Mouse (Mus musculus): ENCODE results near the gene Ubac2.

Gene Ubac2

GRCm38 (mm10) chr14:121926901-121927300 is 48.5 kb downstream of the Ubac2 start:
- DNase-seq (ENCODE audit: low spot score), result no peak

GRCm38 (mm10) chr14:121927451-121927850 is 49.0 kb downstream of the Ubac2 start:
- DNase-seq (ENCODE audit: low spot score), result no peak

GRCm38 (mm10) chr14:121928375-121929137 is 50.1 kb downstream of the Ubac2 start:
- peak; percentile 80 for DNase-seq (ENCODE audit: low spot score)

GRCm38 (mm10) chr14:121929243-121929951 is 51.0 kb downstream of the Ubac2 start:
- no peak for DNase-seq (ENCODE audit: low spot score)

GRCm38 (mm10) chr14:121930731-121931383 is 52.4 kb downstream of the Ubac2 start:
- DNase-seq (ENCODE audit: low spot score), result no peak

GRCm38 (mm10) chr14:121931594-121931993 is 53.2 kb downstream of the Ubac2 start:
- DNase-seq (ENCODE audit: low spot score), result no peak

- no peak for DNase-seq (ENCODE audit: low spot score)
Observed at GRCm38 (mm10) chr14:121932180-121932579, 53.8 kb downstream of the Ubac2 start.

GRCm38 (mm10) chr14:121933906-121934596 is 55.6 kb downstream of the Ubac2 start:
- DNase-seq (ENCODE audit: low spot score), result no peak

- DNase-seq (ENCODE audit: low spot score), result no peak
Observed at GRCm38 (mm10) chr14:121934597-121934946, 56.2 kb downstream of the Ubac2 start.

- no peak for DNase-seq (ENCODE audit: low spot score)
Observed at GRCm38 (mm10) chr14:121936356-121936755, 57.9 kb downstream of the Ubac2 start.

- no peak for DNase-seq (ENCODE audit: low spot score)
Observed at GRCm38 (mm10) chr14:121936856-121937255, 58.4 kb downstream of the Ubac2 start.

- DNase-seq (ENCODE audit: low spot score), result no peak
Observed at GRCm38 (mm10) chr14:121937601-121938255, 59.3 kb downstream of the Ubac2 start.

- DNase-seq (ENCODE audit: low spot score), result no peak
Observed at GRCm38 (mm10) chr14:121938256-121939191, 60.1 kb downstream of the Ubac2 start.

GRCm38 (mm10) chr14:121939582-121939981 is 61.2 kb downstream of the Ubac2 start:
- DNase-seq (ENCODE audit: low spot score), result no peak

- no peak for DNase-seq (ENCODE audit: low spot score)
Observed at GRCm38 (mm10) chr14:121946131-121946530, 67.7 kb downstream of the Ubac2 start.

GRCm38 (mm10) chr14:121946728-121947127 is 68.3 kb downstream of the Ubac2 start:
- no peak for DNase-seq (ENCODE audit: low spot score)

- DNase-seq (ENCODE audit: low spot score), result no peak
Observed at GRCm38 (mm10) chr14:121947201-121947760, 68.9 kb downstream of the Ubac2 start.

- DNase-seq (ENCODE audit: low spot score), result no peak
Observed at GRCm38 (mm10) chr14:121947966-121948365, 69.5 kb downstream of the Ubac2 start.

GRCm38 (mm10) chr14:121949436-121949835 is 71.0 kb downstream of the Ubac2 start:
- DNase-seq (ENCODE audit: low spot score), result no peak

- DNase-seq (ENCODE audit: low spot score), result no peak
Observed at GRCm38 (mm10) chr14:121949897-121950296, 71.5 kb downstream of the Ubac2 start.
